Mouse (Mus musculus) embryonic fibroblast, embryonic 13.5 days (primary cell): ENCODE data around the gene Bcorl1.

Experiments
- CTCF ChIP-seq: IDR thresholded peaks from 2 replicates; pipeline ENCODE4 v1.5.1; 2011; ENCODE audit warnings: mild to moderate bottlenecking, control low read depth, low read length, moderate library complexity, borderline replicate concordance; ENCODE audit not compliant: insufficient read depth
- POLR2A ChIP-seq: IDR thresholded peaks from 2 replicates; pipeline ENCODE4 v1.6.1; 2011; ENCODE audit warnings: low read depth, mild to moderate bottlenecking, control low read depth, low read length, moderate library complexity

- TF ChIP-seq CTCF (no peak), POLR2A (no peak)
Measured at GRCm38 (mm10) chrX:48343966-48344642, 2.9 kb downstream of the Bcorl1 start.
